Mouse (Mus musculus) midbrain, embryonic 15.5 days (tissue): ENCODE measurements around the gene Pacsin1. TPM values are rescaled to one million over a fixed set of nuclear protein-coding genes. Genes with fewer than 3 reads are reported as not detected.

Experiments used
- ATAC-seq: fragments of 200-750 bp; cut with Nextera tagmentation; replicated peaks from 2 replicates; pipeline ENCODE4 v1.8.0; 2017; ENCODE audit warnings: moderate TSS enrichment
- H3K27ac ChIP-seq: fragments of 300-500 bp; sonication (generic); 2 replicates; pipeline ENCODE4 v1.5.1; 2015; ENCODE audit warnings: mild to moderate bottlenecking, inconsistent platforms
- H3K27me3 ChIP-seq: fragments of 300-500 bp; sonication (generic); replicated peaks from 2 replicates; pipeline ENCODE4 v1.6.1; 2015; ENCODE audit warnings: inconsistent platforms
- H3K36me3 ChIP-seq: fragments of 300-500 bp; sonication (generic); replicated peaks from 2 replicates; pipeline ENCODE4 v1.6.1; 2015; ENCODE audit warnings: inconsistent platforms
- H3K4me1 ChIP-seq: fragments of 300-500 bp; sonication (generic); 2 replicates; pipeline ENCODE4 v1.6.1; 2015; ENCODE audit warnings: inconsistent platforms
- H3K4me2 ChIP-seq: fragments of 300-500 bp; sonication (generic); 2 replicates; pipeline ENCODE4 v1.6.1; 2015; ENCODE audit warnings: inconsistent platforms, mild to moderate bottlenecking, moderate library complexity
- H3K4me3 ChIP-seq: fragments of 300-500 bp; sonication (generic); 2 replicates; pipeline ENCODE4 v1.5.1; 2015; ENCODE audit warnings: mild to moderate bottlenecking, inconsistent platforms
- H3K9ac ChIP-seq: fragments of 300-500 bp; sonication (generic); 2 replicates; pipeline ENCODE4 v1.6.1; 2015; ENCODE audit warnings: mild to moderate bottlenecking, inconsistent platforms
- H3K9me3 ChIP-seq: fragments of 300-500 bp; sonication (generic); 2 replicates; pipeline ENCODE4 v1.6.1; 2016; ENCODE audit warnings: inconsistent platforms
- WGBS: fragments of 180-500 bp; shearing (Covaris S2); methylation state at CpG from one replicate; pipeline ENCODE4 v1.1.7; 2015; ENCODE audit warnings: mixed read lengths; 5-methylcytosine and 5-hydroxymethylcytosine counted together
- polyA plus RNA-seq: library from polyadenylated mRNA; unstranded; fragments of >200 nt; fragmentation: Nextera tagmentation; extraction: Ambion mirVana; gene quantifications from 2 replicates; pipeline ENCODE4 v1.2.1, GENCODE M21; 2015

Gene Pacsin1
- 55.5 and 55.7 TPM in 2 replicates for polyA plus RNA-seq

- Histone ChIP-seq H3K4me3 (peak within 1 kb of the TSS; percentile 83), H3K36me3 (no peaks in the 10 kb centered on the region), H3K27me3 (no peaks in the 10 kb centered on the region), H3K9ac (peak within 1 kb of the TSS; percentile 82), H3K9me3 (no peaks in the 10 kb centered on the region), H3K27ac (peak within 1 kb of the TSS; percentile 66), H3K4me1 (peaks cover 23% of the 10 kb centered on the region), H3K4me2 (peak within 1 kb of the TSS; percentile 85)
- WGBS: under 1% methylated on average over 62 of the region's 65 CpGs
- ATAC-seq: peak; percentile 92
These were observed at the start of gene Pacsin1 for GRCm38 (mm10) chr17:27655089-27656010. TSS of gene Pacsin1 (plus strand) at chr17:27655509.

DNA sequence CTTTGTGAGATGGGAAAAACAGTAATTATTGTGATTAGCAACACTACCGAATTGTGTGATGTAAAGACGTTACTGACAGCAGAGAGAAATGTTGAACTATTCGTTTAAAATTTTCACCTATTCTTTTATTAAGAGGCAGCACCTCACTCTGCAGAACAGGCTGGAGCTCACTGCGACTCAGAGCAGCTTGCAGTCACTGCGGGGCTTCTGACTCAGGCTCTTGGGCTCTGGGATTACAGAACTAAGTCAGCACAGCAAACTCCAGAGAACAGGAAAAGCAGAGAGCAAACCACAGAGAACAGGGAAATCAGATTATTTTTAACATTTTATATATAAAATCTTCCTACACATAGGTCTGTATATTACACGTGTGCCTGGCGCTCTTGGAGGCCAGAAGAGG, 45.7 kb upstream of the Pacsin1 start:
- H3K27me3 ChIP-seq: no peaks in the 10 kb centered on the region
- H3K4me1 ChIP-seq: peaks cover 47% of the 10 kb centered on the region
- H3K27ac ChIP-seq: no peak overlapping the region
- H3K36me3 ChIP-seq: no peaks in the 10 kb centered on the region
- H3K4me3 ChIP-seq: no peak overlapping the region
- no peak overlapping the region for H3K9ac ChIP-seq
- ATAC-seq: no peak
- no peaks in the 10 kb centered on the region for H3K9me3 ChIP-seq
- WGBS: 87% methylated on average over 7 of the region's 7 CpGs
- no peak overlapping the region for H3K4me2 ChIP-seq

DNA sequence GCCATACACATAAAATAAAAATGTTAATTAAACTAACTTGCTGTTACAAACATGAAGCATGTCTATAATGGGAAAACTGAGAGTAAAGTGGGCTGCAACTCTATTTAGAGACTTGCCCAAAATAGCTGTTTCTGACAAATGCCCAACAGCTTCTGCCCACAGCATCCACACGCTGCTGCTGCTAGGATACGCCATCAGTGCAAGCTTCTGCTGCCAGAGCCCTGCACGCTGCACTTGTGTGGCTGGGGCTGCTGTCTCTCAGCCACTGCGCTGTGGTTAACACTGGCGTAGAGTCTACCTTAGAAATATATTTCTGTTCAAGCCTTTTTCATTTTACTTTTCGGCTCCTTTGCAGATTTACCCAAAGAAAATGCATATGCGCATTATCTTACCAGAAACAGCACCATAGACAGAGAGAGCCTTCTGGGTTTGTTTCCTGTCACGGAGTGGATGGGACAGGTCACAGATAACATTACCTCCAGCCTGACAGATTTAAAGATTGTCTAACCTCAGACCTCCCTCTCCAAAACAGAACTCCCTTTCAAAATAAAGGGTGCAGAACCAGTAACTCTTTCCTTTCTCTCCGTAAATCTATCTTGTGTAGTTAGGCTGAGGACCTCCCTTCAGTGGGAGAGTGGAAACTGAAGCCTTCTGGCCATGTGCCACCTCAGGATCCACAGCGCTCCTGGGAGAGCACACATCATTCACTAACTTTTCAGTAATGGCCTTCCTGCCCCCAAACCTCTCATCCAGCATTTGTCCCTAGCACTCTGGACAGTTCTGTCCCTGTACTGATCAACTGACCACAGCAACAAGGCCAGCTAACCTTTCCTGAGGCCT, 44.4 kb upstream of the Pacsin1 start:
- Histone ChIP-seq H3K27me3 (no peaks in the 10 kb centered on the region), H3K9me3 (no peaks in the 10 kb centered on the region), H3K36me3 (no peaks in the 10 kb centered on the region), H3K4me1 (peaks cover 45% of the 10 kb centered on the region), H3K4me3 (no peak overlapping the region), H3K27ac (no peak overlapping the region), H3K4me2 (no peak overlapping the region), H3K9ac (no peak overlapping the region)
- ATAC-seq: no peak
- 76% methylated on average over 10 of the region's 10 CpGs for WGBS

- no peak for ATAC-seq
- no peak overlapping the region for H3K27ac ChIP-seq
- no peak overlapping the region for H3K4me3 ChIP-seq
- no peak overlapping the region for H3K4me2 ChIP-seq
- no peaks in the 10 kb centered on the region for H3K27me3 ChIP-seq
- WGBS: 83% methylated on average over 3 of the region's 3 CpGs
- H3K9me3 ChIP-seq: no peaks in the 10 kb centered on the region
- no peaks in the 10 kb centered on the region for H3K36me3 ChIP-seq
- H3K4me1 ChIP-seq: peaks cover 41% of the 10 kb centered on the region
- no peak overlapping the region for H3K9ac ChIP-seq
These were observed 43.8 kb upstream of the Pacsin1 start for GRCm38 (mm10) chr17:27611519-27611884.

DNA sequence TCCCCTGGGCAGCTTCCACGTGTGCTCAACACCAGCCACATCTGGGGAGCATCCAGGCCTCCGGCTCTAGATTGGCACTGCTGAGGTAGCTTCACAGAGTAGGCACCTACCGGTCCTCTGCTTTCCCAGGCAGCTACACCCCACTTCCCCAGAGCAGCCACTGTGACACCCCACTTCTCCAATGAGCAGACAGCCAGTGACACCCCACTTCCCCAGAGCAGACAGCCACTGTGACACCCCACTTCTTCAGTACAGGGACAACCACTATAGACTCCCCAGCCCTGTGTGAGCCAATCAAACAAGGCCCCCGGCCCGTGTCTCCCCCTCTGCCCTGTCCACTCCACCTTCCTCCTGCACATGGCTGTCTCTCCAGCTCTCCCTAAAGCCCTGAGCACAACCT, 43.3 kb upstream of the Pacsin1 start:
- WGBS: 83% methylated on average over 5 of the region's 5 CpGs
- Histone ChIP-seq H3K9me3 (no peaks in the 10 kb centered on the region), H3K27me3 (no peaks in the 10 kb centered on the region), H3K9ac (no peak overlapping the region), H3K36me3 (no peaks in the 10 kb centered on the region), H3K4me3 (no peak overlapping the region), H3K4me2 (no peak overlapping the region), H3K27ac (no peak overlapping the region), H3K4me1 (peaks cover 41% of the 10 kb centered on the region)
- ATAC-seq: no peak; the same call in 1 of the 2 replicates

- no peak for ATAC-seq
- Histone ChIP-seq H3K4me3 (no peak overlapping the region), H3K27ac (no peak overlapping the region), H3K9me3 (no peaks in the 10 kb centered on the region), H3K9ac (no peak overlapping the region), H3K4me2 (no peak overlapping the region), H3K27me3 (no peaks in the 10 kb centered on the region), H3K4me1 (peaks cover 41% of the 10 kb centered on the region), H3K36me3 (no peaks in the 10 kb centered on the region)
- WGBS: 73% methylated on average over 4 of the region's 4 CpGs
These were observed 42.3 kb upstream of the Pacsin1 start for GRCm38 (mm10) chr17:27613016-27613415.

DNA sequence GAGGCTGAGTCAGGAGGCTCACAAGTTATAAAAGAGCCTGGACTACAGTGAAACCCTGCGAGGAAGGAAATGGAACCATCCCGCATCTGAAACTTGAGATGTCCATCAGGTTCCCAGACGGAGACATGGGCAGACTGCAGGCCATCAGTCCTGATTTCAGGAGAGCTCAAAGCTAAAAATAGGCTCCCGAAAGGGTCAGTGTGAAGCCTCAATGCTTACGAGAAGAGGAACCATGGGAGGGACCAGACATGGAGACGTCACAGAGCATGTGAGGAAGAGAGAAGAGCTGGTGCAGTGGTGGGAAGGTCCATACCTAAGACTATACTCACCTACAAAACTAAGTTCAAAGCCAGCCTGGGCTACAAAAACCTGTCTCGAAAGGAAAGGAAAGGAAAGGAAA, 39.9 kb upstream of the Pacsin1 start:
- Histone ChIP-seq H3K4me2 (no peak overlapping the region), H3K27ac (no peak overlapping the region), H3K9ac (no peak overlapping the region), H3K4me3 (no peak overlapping the region), H3K36me3 (no peaks in the 10 kb centered on the region), H3K4me1 (peaks cover 55% of the 10 kb centered on the region), H3K9me3 (no peaks in the 10 kb centered on the region), H3K27me3 (no peaks in the 10 kb centered on the region)
- no peak for ATAC-seq
- 85% methylated on average over 7 of the region's 7 CpGs for WGBS

DNA sequence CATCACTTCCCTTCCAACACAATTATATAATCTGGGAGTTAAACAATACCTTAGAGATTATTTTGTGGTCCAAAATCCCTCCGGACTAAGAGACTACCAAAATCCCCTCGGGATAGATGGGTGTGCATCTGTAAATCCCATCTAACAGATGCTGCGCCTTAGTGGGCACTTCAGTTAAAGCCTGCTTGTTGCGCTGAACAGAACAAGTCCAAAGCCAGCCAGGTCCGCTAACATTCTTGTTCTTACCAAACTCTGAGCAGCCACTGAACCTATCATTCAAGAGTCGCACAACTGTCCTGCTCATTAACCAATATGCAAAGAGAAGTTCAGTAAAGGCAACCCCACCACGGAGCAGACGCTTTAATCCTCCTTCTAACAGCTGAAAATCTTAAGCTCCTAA, 34.1 kb upstream of the Pacsin1 start:
- no peaks in the 10 kb centered on the region for H3K36me3 ChIP-seq
- no peaks in the 10 kb centered on the region for H3K27me3 ChIP-seq
- ATAC-seq: no peak
- peak overlapping the region; percentile 98 for H3K27ac ChIP-seq
- peak overlapping the region; percentile 99 for H3K9ac ChIP-seq
- H3K4me3 ChIP-seq: peak overlapping the region; percentile 97
- 14% methylated on average over 8 of the region's 8 CpGs for WGBS
- H3K4me1 ChIP-seq: peaks cover 35% of the 10 kb centered on the region
- peak overlapping the region; percentile 80 for H3K4me2 ChIP-seq
- H3K9me3 ChIP-seq: no peaks in the 10 kb centered on the region

DNA sequence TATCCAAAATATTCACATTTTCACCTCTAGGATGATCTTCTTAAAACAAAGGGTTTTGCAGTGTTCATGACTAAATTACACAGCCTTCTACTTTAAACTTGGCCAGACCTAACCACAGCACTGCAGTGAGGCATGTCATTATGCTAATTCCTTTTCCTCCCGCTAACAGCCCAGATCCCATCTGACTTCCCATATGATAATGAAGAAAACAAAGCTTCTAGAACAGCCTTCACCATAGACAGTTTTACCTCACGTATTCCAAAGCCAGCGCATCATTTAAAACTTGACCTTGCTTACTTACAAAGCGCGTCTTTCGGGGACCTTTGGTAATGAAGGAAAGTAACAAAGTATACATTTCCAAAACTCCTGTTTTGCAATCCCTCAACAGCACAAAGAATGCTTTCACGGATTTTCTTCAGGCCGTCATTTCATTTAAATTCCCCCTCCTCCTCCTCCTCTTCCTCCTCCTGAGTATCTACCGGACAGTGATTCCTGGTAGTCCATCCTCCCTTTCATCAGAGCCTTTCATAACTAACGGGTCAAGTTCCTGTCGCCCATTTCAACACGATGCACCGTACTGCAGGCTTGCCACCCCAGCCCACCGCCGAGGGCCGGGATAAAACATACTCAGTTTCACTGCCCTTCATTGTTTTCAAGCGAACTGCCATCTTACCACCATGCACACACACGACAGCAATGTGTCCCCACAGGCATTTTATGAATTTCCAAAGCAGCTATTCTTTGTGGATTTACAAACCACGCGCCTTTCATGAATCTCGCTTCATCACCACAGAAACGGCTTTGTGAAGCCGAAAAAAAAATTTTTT, 33.4 kb upstream of the Pacsin1 start:
- WGBS: 1% methylated on average over 23 of the region's 23 CpGs
- H3K9ac ChIP-seq: peak overlapping the region; percentile 99
- peak overlapping the region; percentile 98 for H3K27ac ChIP-seq
- H3K4me3 ChIP-seq: peak overlapping the region; percentile 97
- no peaks in the 10 kb centered on the region for H3K36me3 ChIP-seq
- no peaks in the 10 kb centered on the region for H3K9me3 ChIP-seq
- H3K27me3 ChIP-seq: no peaks in the 10 kb centered on the region
- peak overlapping the region; percentile 80 for H3K4me2 ChIP-seq
- H3K4me1 ChIP-seq: peaks cover 35% of the 10 kb centered on the region
- ATAC-seq: no peak

- H3K27ac ChIP-seq: peak overlapping the region; percentile 98
- H3K9ac ChIP-seq: peak overlapping the region; percentile 99
- WGBS: under 1% methylated on average over 67 of the region's 80 CpGs
- H3K4me2 ChIP-seq: peak overlapping the region; percentile 80
- no peaks in the 10 kb centered on the region for H3K9me3 ChIP-seq
- H3K27me3 ChIP-seq: no peaks in the 10 kb centered on the region
- peak; percentile 49 for ATAC-seq
- H3K36me3 ChIP-seq: no peaks in the 10 kb centered on the region
- peaks cover 35% of the 10 kb centered on the region for H3K4me1 ChIP-seq
- peak overlapping the region; percentile 97 for H3K4me3 ChIP-seq
These were observed 32.5 kb upstream of the Pacsin1 start for GRCm38 (mm10) chr17:27622611-27623359.
